Mouse (Mus musculus) megakaryocyte, embryonic 14.5 days (primary cell): ENCODE results near the gene Dbi.

Experiments used
- FLI1 ChIP-seq: IDR thresholded peaks from 2 replicates; pipeline ENCODE4 v1.6.1; 2012; ENCODE audit warnings: low read length, inconsistent platforms, mixed read lengths
- GATA1 ChIP-seq: IDR thresholded peaks from 3 replicates; pipeline ENCODE4 v1.6.1; 2012; ENCODE audit warnings: mixed read lengths, low read length, inconsistent platforms, borderline replicate concordance

DNA sequence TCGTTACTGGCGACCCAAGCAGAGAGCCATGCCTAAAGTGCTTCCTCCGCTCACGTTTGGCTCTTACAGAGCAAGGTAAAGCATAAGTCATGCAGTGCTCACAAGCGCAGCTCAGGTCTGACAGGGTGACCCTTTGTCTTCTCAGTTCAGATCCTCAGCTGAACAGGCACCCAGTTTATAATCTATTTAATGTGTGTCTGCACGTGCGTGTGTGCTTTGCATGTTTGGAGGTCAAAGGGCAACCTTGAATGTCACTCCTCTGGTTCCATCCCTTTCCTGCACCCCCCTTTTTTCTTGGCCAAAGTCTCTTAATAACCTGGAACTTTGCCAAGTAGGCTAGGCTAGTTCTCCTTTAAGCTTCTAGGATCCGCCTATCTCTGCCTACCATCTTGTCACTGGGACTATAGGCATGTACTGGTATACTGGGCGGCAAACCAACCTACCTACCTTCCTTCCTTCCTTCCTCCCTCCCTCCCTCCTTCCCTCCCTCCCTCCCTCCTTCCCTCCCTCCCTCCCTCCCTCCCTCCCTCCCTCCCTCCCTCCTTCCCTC lies 19.3 kb upstream of the Dbi start:
- no peak for TF ChIP-seq FLI1
- no peak for TF ChIP-seq GATA1
